In the genomic region with DNA sequence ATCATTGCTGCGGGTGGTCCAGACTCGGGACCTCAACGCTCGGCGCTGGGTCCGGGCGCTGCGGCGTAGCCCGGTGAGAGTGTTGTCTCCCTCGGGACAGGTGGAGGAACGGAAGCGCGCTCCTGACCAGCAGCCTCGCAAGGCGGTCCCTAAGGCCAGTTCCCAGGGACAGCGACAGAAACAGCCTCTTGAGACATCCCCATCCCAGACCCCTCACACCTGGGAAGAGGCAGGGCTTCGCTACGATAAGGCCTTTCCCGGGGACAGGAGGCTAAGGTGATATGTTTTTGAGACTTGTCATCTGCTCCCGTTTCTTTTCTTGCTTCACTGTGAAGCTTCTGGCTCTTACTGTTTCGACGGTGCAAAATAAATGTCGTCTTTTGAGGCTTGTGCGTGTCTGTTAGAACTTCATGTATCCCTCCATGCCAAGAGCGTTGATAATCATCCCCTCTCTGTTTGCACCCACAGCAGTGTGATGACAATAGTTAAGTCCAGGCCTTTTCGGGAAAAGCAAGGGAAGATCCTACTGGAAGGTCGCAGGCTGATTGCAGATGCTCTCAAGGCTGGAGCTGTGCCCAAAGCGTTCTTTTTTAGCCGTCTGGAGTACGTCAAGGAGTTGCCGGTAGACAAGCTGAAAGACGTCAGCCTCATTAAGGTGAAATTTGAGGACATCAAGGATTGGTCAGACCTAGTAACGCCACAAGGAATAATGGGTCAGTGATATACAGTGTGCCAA, we compare ENCODE assay signal across 8 mouse cellular contexts. TPM values are rescaled to one million over a fixed set of nuclear protein-coding genes. Genes with fewer than 3 reads are reported as not detected.
DNase-seq lines count a peak whose midpoint lies in the region; ATAC-seq and TF ChIP-seq lines count a peak whose summit lies in the region.

No protein-coding gene starts in this region.

- no peaks in the 10 kb centered on the region for H3K9me3 ChIP-seq in limb, embryonic 13.5 days
- H3K9me3 ChIP-seq in stomach, embryonic 15.5 days, result no peaks in the 10 kb centered on the region

- DNase-seq in cerebellum, adult 8-10 months, result no peak
- no peak for DNase-seq in testis, postnatal 14 days (ENCODE audit: low spot score)
- DNase-seq in thymus, postnatal 0 days (ENCODE audit: low spot score), result no peak
- DNase-seq in spleen, postnatal 36 days (ENCODE audit: low spot score in 2 of 2), result no peak

- TF ChIP-seq POLR2A in testis, adult 2 months (IDR thresholded peaks at IDR 0.05; ENCODE audit: control insufficient read depth, low read depth, low read length), result no peak

- H3K36me3 ChIP-seq in testis, adult 2 months (ENCODE audit: control insufficient read depth, insufficient read depth, low read length), result peaks cover 1% of the 10 kb centered on the region; the same call in 1 of the 2 replicates
- H3K36me3 ChIP-seq in limb, embryonic 13.5 days, result peaks cover 26% of the 10 kb centered on the region
- peaks cover 11% of the 10 kb centered on the region for H3K36me3 ChIP-seq in stomach, embryonic 15.5 days

- H3K4me2 ChIP-seq in limb, embryonic 13.5 days (replicated peaks), result peak overlapping the region; percentile 92
- H3K4me2 ChIP-seq in stomach, embryonic 15.5 days, result peak overlapping the region; percentile 80

- peak overlapping the region; percentile 100 for H3K4me3 ChIP-seq in testis, adult 2 months (ENCODE audit: control insufficient read depth, low read depth, low read length)
- H3K4me3 ChIP-seq in limb, embryonic 13.5 days, result peak overlapping the region; percentile 90
- H3K4me3 ChIP-seq in stomach, embryonic 15.5 days (replicated peaks), result peak overlapping the region; percentile 86

- peak overlapping the region; percentile 74 for H3K27ac ChIP-seq in testis, adult 2 months (ENCODE audit: control insufficient read depth, insufficient read depth, low read depth, low read length)
- H3K27ac ChIP-seq in limb, embryonic 13.5 days, result no peak overlapping the region; the same call in 1 of the 2 replicates
- H3K27ac ChIP-seq in stomach, embryonic 15.5 days, result peak overlapping the region; percentile 74

- TF ChIP-seq CTCF in testis, adult 2 months (IDR thresholded peaks at IDR 0.05; ENCODE audit: control insufficient read depth, insufficient read depth, insufficient replicate concordance, low read depth, low read length), result no peak

- H3K4me1 ChIP-seq in testis, adult 2 months (ENCODE audit: control insufficient read depth, insufficient read depth, low read length), result peaks cover 8% of the 10 kb centered on the region
- H3K4me1 ChIP-seq in limb, embryonic 13.5 days, result peaks cover 22% of the 10 kb centered on the region
- 0 out of 2 replicates have a peak, but pooled peaks cover 6% of the 10 kb centered on the region for H3K4me1 ChIP-seq in stomach, embryonic 15.5 days

- peak; percentile 45; the same call in 1 of the 2 replicates for ATAC-seq in cerebellum, adult (ENCODE audit: insufficient number of reproducible peaks, low FRiP score, low TSS enrichment)
- no peak for ATAC-seq in limb, embryonic 13.5 days (ENCODE audit: low FRiP score, low read depth)
- no peak; the same call in 1 of the 2 replicates for ATAC-seq in stomach, embryonic 15.5 days (ENCODE audit: insufficient read depth, low FRiP score, low read depth)

- WGBS in limb, embryonic 13.5 days, result 1% methylated on average over 34 of the region's 34 CpGs
- 2% methylated on average over 34 of the region's 34 CpGs for WGBS in stomach, embryonic 15.5 days

- no peaks in the 10 kb centered on the region for H3K27me3 ChIP-seq in testis, adult 2 months (ENCODE audit: control insufficient read depth, insufficient read depth, low read length)
- no peaks in the 10 kb centered on the region for H3K27me3 ChIP-seq in limb, embryonic 13.5 days
- H3K27me3 ChIP-seq in stomach, embryonic 15.5 days (replicated peaks), result no peaks in the 10 kb centered on the region

- H3K9ac ChIP-seq in limb, embryonic 13.5 days, result peak overlapping the region; percentile 87
- peak overlapping the region; percentile 83 for H3K9ac ChIP-seq in stomach, embryonic 15.5 days

RNA-seq across cellular contexts. Expression of a gene that starts 0.5 kb away (rescaled TPM):
- polyA plus RNA-seq in testis, adult 2 months (2012; rRNA removed), result 9.4 and 10.6 TPM in 2 replicates
- polyA plus RNA-seq in limb, embryonic 13.5 days (2015; fragmentation: Nextera tagmentation; extraction: Ambion mirVana), result 129 and 135 TPM in 2 replicates
- polyA plus RNA-seq in stomach, embryonic 15.5 days (2015; fragmentation: Nextera tagmentation; extraction: Ambion mirVana), result 119 and 123 TPM in 2 replicates
- 105 and 108 TPM in 2 replicates for polyA plus RNA-seq in thymus, postnatal 0 days (2015; fragmentation: Nextera tagmentation; extraction: Ambion mirVana)

RNA-seq across cellular contexts. Expression of a gene that starts 0.5 kb away (rescaled TPM):
- 3.0 and 4.3 TPM in 2 replicates for polyA plus RNA-seq in testis, adult 2 months (2012; rRNA removed)
- 26.2 and 26.8 TPM in 2 replicates for polyA plus RNA-seq in limb, embryonic 13.5 days (2015; fragmentation: Nextera tagmentation; extraction: Ambion mirVana)
- polyA plus RNA-seq in stomach, embryonic 15.5 days (2015; fragmentation: Nextera tagmentation; extraction: Ambion mirVana), result 24.7 and 25.8 TPM in 2 replicates
- 24.5 and 26.6 TPM in 2 replicates for polyA plus RNA-seq in thymus, postnatal 0 days (2015; fragmentation: Nextera tagmentation; extraction: Ambion mirVana)

RNA-seq across cellular contexts. Expression of a gene that starts 26.5 kb away (rescaled TPM):
- 39.6 and 40.8 TPM in 2 replicates for polyA plus RNA-seq in testis, adult 2 months (2012; rRNA removed)
- 31.6 and 35.2 TPM in 2 replicates for polyA plus RNA-seq in limb, embryonic 13.5 days (2015; fragmentation: Nextera tagmentation; extraction: Ambion mirVana)
- polyA plus RNA-seq in stomach, embryonic 15.5 days (2015; fragmentation: Nextera tagmentation; extraction: Ambion mirVana), result 27.9 and 29.8 TPM in 2 replicates
- polyA plus RNA-seq in thymus, postnatal 0 days (2015; fragmentation: Nextera tagmentation; extraction: Ambion mirVana), result 22.9 and 23.7 TPM in 2 replicates

RNA-seq across cellular contexts. Expression of a gene that starts 26.6 kb away (rescaled TPM):
- polyA plus RNA-seq in testis, adult 2 months (2012; rRNA removed), result 2,170 and 2,532 TPM in 2 replicates
- polyA plus RNA-seq in limb, embryonic 13.5 days (2015; fragmentation: Nextera tagmentation; extraction: Ambion mirVana), result 0.64 and 1.1 TPM in 2 replicates
- 0.90 and 1.5 TPM in 2 replicates for polyA plus RNA-seq in stomach, embryonic 15.5 days (2015; fragmentation: Nextera tagmentation; extraction: Ambion mirVana)
- 0.71 TPM in 1 of 2 replicates, not detected in the other for polyA plus RNA-seq in thymus, postnatal 0 days (2015; fragmentation: Nextera tagmentation; extraction: Ambion mirVana)
